Mouse (Mus musculus) olfactory bulb, adult 2 months (tissue): Measurements from ENCODE around the gene Oas1h. TPM values are rescaled to one million over a fixed set of nuclear protein-coding genes. Genes with fewer than 3 reads are reported as not detected.
"Not testable (repeated sequence)": the region's sequence is repeated elsewhere in the genome, so short reads cannot be mapped to it uniquely, and the experiment has no call there.

ENCODE experiments used
- H3K27ac ChIP-seq: fragments of 200-500 bp; 2 replicates; pipeline ENCODE4 v1.5.1; 2012; ENCODE audit warnings: low read depth, low read length; ENCODE audit not compliant: insufficient read depth
- H3K4me1 ChIP-seq: fragments of 200-500 bp; 2 replicates; pipeline ENCODE4 v1.6.1; 2012; ENCODE audit warnings: low read length; ENCODE audit not compliant: control insufficient read depth, insufficient read depth
- H3K4me3 ChIP-seq: fragments of 200-500 bp; 2 replicates; pipeline ENCODE4 v1.5.1; 2012; ENCODE audit warnings: mild to moderate bottlenecking, low read depth, low read length, moderate library complexity; ENCODE audit not compliant: insufficient read depth
- CTCF ChIP-seq: fragments of 200-500 bp; IDR thresholded peaks from 2 replicates; pipeline ENCODE4 v1.5.1; 2012; ENCODE audit warnings: low read depth, mild to moderate bottlenecking, low read length, moderate library complexity; ENCODE audit not compliant: insufficient read depth
- POLR2A ChIP-seq: fragments of 200-500 bp; IDR thresholded peaks from 2 replicates; pipeline ENCODE4 v1.6.1; 2012; ENCODE audit warnings: mild to moderate bottlenecking, low read depth, low read length, moderate library complexity; ENCODE audit not compliant: insufficient read depth
- WGBS: fragments of 180-500 bp; shearing (Covaris S2); methylation state at CpG from one replicate; pipeline ENCODE4 v1.1.7; 2018; 5-methylcytosine and 5-hydroxymethylcytosine counted together
- polyA plus RNA-seq: library from polyadenylated mRNA; stranded (reverse); fragments of >200 nt; gene quantifications from 2 replicates; pipeline ENCODE4 v1.2.4, GENCODE M21; 2012; ENCODE audit warnings: low replicate concordance; ENCODE audit not compliant: missing spikeins, insufficient read depth, insufficient read length

Gene Oas1h
- polyA plus RNA-seq, 1 experiment = not detected

DNA sequence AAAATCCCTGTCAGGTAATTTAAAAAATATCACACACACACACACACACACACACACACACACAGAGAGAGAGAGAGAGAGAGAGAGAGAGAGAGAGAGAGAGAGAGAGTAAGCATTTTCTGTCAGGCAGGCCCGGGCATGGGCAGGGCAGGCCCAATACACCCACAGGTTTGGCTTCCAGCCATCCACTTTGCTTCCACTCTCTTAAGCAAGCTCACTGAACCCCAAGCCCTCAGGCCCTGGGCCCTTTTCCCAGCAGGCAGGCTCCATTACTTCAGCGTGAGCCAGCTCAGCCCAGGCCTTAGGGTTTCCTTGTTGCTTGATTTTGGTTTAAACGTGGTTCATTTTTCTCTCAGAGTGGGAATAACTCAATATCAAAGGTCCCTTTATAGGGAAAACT lies 16.5 kb upstream of the Oas1h start:
- Histone ChIP-seq H3K27ac (no peak overlapping the region), H3K4me1 (no peaks in the 10 kb centered on the region), H3K4me3 (no peak overlapping the region)
- WGBS = 61% methylated on average over 3 of the region's 3 CpGs
- TF ChIP-seq POLR2A (no peak), CTCF (no peak)

DNA sequence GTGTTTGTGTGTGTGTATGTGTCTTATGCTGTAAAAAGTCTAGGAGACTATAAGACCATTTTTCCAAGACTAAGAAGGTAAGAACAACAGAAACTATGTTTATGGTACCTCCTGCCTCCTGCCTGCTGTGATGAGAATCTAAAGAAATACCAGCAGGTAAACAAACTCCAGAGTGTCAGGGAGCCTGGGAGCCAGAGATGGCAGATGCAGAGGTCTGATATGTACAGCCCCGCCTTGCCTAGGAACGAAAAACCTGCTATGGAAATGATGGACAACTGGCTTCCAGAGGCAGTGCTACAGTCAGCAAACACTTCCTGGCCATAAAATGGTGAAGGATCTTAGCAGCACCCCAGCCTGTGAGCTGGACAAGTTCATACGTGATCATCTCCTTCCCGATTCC lies 14.2 kb upstream of the Oas1h start, which contains the start of gene Oas1f:
TSS of gene Oas1f (plus strand) at position 301 of the 400 bp plus-strand sequence.
- no peaks in the 10 kb centered on the region for H3K4me1 ChIP-seq
- no peak for TF ChIP-seq POLR2A
- TF ChIP-seq CTCF = no peak

GRCm38 (mm10) chr5:120849601-120850136 lies 11.6 kb upstream of the Oas1h start:
- 57% methylated on average over 3 of the region's 3 CpGs for WGBS
- TF ChIP-seq CTCF (no peak), POLR2A (no peak)
- H3K4me1 ChIP-seq = no peaks in the 10 kb centered on the region
- no peak overlapping the region for H3K4me3 ChIP-seq
- no peak overlapping the region for H3K27ac ChIP-seq

More for the DNA sequence above, 14.2 kb upstream of the Oas1h start, which contains the start of gene Oas1f:
- no peak within 1 kb of the TSS for H3K4me3 ChIP-seq
- no peak within 1 kb of the TSS for H3K27ac ChIP-seq
- 91% methylated on average over 4 of the region's 4 CpGs for WGBS

GRCm38 (mm10) chr5:120859241-120859640 lies 2.0 kb upstream of the Oas1h start:
- Histone ChIP-seq H3K4me1 (no peaks in the 10 kb centered on the region), H3K27ac (no peak overlapping the region), H3K4me3 (no peak overlapping the region)
- TF ChIP-seq CTCF (no peak), POLR2A (no peak)
- WGBS = 88% methylated on average over 2 of the region's 2 CpGs

DNA sequence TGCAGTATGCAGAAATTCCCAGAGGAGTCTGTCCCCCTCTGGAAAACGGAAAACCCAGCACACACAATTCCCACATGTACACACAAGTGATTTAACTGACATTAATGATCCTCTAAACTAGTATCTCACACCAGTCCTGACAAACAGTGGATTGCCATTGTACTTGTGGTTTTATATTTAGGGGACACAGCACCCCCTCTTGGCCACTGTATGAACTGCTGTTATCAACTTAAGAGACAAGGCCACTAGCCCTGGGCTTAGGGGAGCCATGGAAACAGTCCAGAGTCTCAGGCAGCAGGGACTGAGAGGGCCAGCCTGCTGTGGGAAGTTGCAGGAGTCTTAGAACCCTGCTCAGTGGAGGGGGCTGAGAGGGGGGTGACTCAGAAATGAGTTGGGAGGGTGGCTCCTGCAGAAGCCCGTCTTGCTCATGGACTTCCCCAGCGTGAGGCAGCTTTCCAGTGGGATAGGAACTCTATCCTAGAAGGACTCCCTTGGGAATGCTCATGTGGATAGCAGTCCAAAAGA lies 4.2 kb downstream of the Oas1h start:
- Histone ChIP-seq H3K4me1 (no peaks in the 10 kb centered on the region), H3K4me3 (no peak overlapping the region), H3K27ac (no peak overlapping the region)
- 68% methylated on average over 3 of the region's 3 CpGs for WGBS
- no peak for TF ChIP-seq CTCF
- no peak for TF ChIP-seq POLR2A

DNA sequence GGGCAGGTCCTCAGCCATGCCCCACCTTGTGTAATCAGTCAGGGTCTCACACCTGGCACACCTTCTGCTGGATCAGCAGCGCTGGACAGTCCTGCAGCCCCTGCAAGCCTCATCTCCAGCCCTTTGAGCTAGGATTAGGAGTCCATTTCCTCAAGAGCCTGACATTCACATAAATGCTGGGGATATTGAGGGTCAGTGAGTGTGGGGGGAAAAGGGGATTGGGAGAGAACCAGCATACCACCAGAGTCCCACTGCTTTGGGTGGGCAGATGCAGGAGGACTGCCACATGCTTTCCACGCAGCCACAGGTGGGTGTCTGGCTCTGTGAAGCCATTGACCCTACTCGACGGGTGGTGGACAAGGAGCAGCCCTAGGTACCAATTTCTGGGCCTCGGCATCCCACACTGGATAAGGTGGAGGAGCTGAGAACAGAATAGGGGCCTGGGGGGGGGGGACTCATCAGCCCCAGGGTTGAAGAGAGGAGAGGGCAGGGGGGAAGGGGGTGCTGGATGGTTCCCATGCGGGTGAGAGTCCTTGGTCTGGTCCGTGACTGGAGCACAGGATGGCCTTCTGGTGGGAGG lies 8.3 kb downstream of the Oas1h start:
- TF ChIP-seq POLR2A (no peak), CTCF (no peak)

GRCm38 (mm10) chr5:120870081-120870480 lies 8.9 kb downstream of the Oas1h start:
- Histone ChIP-seq H3K4me1 (no peaks in the 10 kb centered on the region), H3K4me3 (no peak overlapping the region), H3K27ac (no peak overlapping the region)
- WGBS = 69% methylated on average over 3 of the region's 3 CpGs
- TF ChIP-seq CTCF (no peak), POLR2A (no peak)

More for the DNA sequence above, 8.3 kb downstream of the Oas1h start:
- Histone ChIP-seq H3K4me3 (no peak overlapping the region), H3K4me1 (no peaks in the 10 kb centered on the region), H3K27ac (no peak overlapping the region)
- WGBS = 83% methylated on average over 7 of the region's 7 CpGs

- Histone ChIP-seq H3K27ac (no peak overlapping the region), H3K4me1 (no peaks in the 10 kb centered on the region), H3K4me3 (no peak overlapping the region)
- 66% methylated on average over 7 of the region's 7 CpGs for WGBS
- no peak for TF ChIP-seq CTCF
- TF ChIP-seq POLR2A = no peak
Measured at GRCm38 (mm10) chr5:120870782-120871181, 9.6 kb downstream of the Oas1h start.

- Histone ChIP-seq H3K27ac (no peak overlapping the region), H3K4me1 (no peaks in the 10 kb centered on the region), H3K4me3 (no peak overlapping the region)
- 54% methylated on average over 2 of the region's 2 CpGs for WGBS
- TF ChIP-seq CTCF (no peak), POLR2A (no peak)
Measured at GRCm38 (mm10) chr5:120871469-120871868, 10.2 kb downstream of the Oas1h start.

GRCm38 (mm10) chr5:120876839-120877238 lies 15.6 kb downstream of the Oas1h start:
- WGBS = 66% methylated on average over 2 of the region's 3 CpGs
- H3K4me1 ChIP-seq, H3K27ac ChIP-seq, H3K4me3 ChIP-seq: not testable (repeated sequence)

- not testable (repeated sequence) for H3K4me3 ChIP-seq, H3K4me1 ChIP-seq
- 82% methylated on average over 2 of the region's 2 CpGs for WGBS
Measured at GRCm38 (mm10) chr5:120877407-120877806, 16.2 kb downstream of the Oas1h start.

DNA sequence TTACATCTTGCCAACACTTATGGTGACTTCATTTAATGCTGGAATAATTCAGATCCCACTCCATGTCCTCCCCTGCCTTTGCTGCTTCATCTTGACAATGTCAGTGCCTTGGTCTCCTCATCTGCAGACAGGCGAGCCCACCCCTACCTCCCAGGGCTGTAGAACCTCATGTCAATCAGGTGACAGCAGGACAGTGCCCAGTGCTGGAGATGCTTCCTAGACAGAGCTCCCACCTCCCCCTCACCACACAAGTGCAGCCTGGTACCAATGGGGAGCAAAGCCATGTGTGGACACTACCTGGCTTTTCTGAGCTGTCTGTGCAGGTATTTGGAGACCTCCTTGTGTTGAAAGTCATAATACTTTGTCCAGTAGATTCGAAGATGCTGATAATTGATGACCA lies 17.6 kb downstream of the Oas1h start:
- H3K4me3 ChIP-seq, H3K27ac ChIP-seq, H3K4me1 ChIP-seq: not testable (repeated sequence)
- WGBS = 74% methylated on average over 2 of the region's 2 CpGs

More at GRCm38 (mm10) chr5:120877407-120877806, 16.2 kb downstream of the Oas1h start:
- not testable (repeated sequence) for H3K27ac ChIP-seq

GRCm38 (mm10) chr5:120881681-120882080 lies 20.5 kb downstream of the Oas1h start:
- WGBS = 93% methylated on average over 6 of the region's 6 CpGs

DNA sequence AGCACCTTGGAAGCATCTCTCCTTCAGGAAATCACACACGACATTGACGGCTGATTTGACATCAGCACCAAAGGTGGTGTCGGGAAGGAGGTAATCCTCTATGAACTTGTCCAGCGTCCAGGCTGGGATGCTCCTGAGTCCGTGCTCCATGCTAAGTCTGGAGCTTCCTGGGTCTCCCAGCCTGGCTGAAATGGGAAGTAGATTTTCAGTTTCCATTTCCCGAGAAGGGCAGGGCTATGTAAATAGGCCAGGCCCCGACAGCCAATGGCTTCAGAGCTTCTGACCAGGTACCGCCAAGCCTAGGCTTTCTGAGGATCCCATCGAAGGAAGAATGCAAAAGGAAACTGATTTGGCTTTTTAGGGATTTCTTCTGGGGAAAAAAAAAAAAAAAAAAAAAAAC lies 26.2 kb downstream of the Oas1h start, which contains the start of gene Oas1g:
TSS of gene Oas1g (minus strand) at position 201 of the 400 bp plus-strand sequence.
- H3K4me1 ChIP-seq, H3K4me3 ChIP-seq, H3K27ac ChIP-seq: not testable (repeated sequence)
- WGBS = 37% methylated on average over 7 of the region's 9 CpGs

More at GRCm38 (mm10) chr5:120881681-120882080, 20.5 kb downstream of the Oas1h start:
- H3K27ac ChIP-seq, H3K4me3 ChIP-seq, H3K4me1 ChIP-seq: not testable (repeated sequence)
